Mouse (Mus musculus) embryo, embryonic 11 days (tissue): ENCODE measurements at regions not wholly inside any gene's neighbourhood (a gene's known extent, or its start where the extent isn't known, plus 50 kb on each side); places are given as distances from the start of the nearest gene placed in this dataset.

ENCODE experiments used
- DNase-seq: peaks from one replicate; pipeline ENCODE4 v3.0.0-alpha.2; 2015

GRCm38 (mm10) chr10:19187716-19188081, 168.6 kb upstream of the Olig3 start:
- DNase-seq: no peak

DNA sequence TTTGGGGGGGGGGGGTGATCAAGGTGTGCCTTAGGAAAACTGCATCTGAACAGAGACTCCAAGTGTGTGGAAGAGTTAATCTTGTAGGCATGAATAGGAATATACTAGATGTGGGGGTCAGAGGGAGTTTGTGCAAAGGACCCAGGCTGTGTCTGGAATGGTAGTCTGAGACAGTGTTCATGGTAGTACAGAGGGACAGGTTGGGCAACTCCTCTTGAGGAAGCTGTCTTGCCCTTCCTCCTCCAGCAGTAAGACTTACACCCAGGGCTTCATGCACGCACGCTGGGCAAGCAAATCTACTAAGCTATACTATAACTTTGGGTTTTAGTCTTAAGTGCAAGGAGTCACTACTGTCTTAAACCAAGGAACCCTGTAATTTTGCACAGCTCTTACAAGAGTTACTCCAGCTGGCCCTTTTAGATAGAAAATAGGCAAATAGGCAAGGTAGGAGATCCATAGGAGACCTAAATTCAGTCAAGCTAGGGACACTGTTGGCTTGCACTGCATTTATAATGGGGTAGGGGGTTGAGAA, 169.2 kb upstream of the Olig3 start:
- DNase-seq: no peak

- DNase-seq: peak; percentile 84
These were observed 170.3 kb upstream of the Olig3 start for GRCm38 (mm10) chr10:19185790-19186581.

GRCm38 (mm10) chr10:19184886-19185285, 169.4 kb upstream of the Tnfaip3 start:
- no peak for DNase-seq

DNA sequence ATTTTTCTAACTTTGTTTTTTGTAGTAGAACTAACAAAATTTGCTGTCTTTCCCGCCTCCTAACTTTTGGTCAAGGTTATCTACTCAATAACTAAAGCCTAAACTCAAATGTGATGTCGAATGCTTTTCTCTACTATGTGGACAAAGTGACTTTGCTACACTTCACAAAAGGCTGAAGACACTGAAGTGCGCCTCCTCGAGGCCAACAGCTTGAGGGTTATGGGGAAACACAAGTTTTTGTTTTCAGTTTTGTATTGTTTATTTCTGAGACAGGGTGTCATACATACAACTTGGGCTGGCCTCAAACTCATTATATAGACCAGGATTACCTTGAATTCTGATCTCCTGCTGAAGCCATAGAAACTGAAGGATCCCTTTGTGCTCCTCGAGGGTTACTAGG, 162.4 kb upstream of the Tnfaip3 start:
- DNase-seq: no peak

GRCm38 (mm10) chr10:19177414-19177813, 162.0 kb upstream of the Tnfaip3 start:
- DNase-seq: no peak

DNA sequence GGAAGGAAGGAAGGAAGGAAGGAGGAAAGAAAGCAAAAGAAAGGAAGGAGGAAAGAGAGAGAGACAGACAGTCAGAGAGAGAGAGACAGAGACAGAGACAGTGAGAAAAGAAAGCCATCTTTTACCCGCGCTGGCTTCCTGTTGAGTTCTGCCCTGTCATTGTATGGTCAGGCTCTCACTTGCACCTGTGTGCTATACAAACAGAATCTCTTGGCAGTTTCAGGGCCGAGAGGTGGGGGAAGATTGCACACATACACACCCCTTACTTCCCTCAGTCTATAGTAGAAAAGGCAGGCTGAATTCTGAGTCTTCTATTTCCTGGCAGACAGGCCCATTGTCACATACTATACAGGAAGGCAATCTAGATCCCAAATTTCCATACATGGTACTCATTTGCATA, 160.8 kb upstream of the Tnfaip3 start:
- DNase-seq: no peak

GRCm38 (mm10) chr10:19171834-19172233, 156.4 kb upstream of the Tnfaip3 start:
- no peak for DNase-seq

GRCm38 (mm10) chr10:19170596-19170995, 155.1 kb upstream of the Tnfaip3 start:
- DNase-seq: no peak

GRCm38 (mm10) chr10:19169272-19169671, 153.8 kb upstream of the Tnfaip3 start:
- no peak for DNase-seq

GRCm38 (mm10) chr10:19168362-19168761, 152.9 kb upstream of the Tnfaip3 start:
- DNase-seq: no peak

DNA sequence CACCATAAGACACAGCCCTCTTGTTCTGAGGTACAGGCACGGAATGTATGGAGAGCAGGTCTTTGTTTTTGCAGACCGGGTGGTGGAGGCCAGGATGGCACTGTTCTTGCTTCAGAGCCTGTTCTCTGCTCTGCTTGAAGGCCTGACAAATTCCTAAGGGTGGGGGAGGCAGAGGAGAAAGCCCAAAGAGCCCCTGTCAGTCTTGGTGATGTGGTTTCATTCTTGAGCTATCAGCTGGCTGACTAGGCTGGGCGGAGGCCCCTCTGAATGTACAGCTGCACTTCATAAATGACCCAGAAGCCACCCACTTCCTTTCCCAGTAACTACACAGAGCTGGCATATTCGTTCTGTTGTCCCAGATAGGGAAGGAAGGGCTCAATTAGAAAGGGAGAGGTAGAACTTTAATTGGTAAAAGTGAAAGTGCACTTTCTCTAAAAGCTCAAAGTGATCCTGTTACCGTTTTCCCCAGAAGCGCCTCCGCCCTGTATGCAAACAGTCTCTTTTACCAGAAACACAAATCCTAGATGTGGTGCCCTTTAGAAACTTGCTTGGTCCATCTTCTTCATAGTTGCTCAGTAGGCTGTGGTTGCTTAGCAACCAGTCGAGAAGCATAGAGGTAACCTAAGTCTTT, 152.3 kb upstream of the Tnfaip3 start:
- peak; percentile 56 for DNase-seq

DNA sequence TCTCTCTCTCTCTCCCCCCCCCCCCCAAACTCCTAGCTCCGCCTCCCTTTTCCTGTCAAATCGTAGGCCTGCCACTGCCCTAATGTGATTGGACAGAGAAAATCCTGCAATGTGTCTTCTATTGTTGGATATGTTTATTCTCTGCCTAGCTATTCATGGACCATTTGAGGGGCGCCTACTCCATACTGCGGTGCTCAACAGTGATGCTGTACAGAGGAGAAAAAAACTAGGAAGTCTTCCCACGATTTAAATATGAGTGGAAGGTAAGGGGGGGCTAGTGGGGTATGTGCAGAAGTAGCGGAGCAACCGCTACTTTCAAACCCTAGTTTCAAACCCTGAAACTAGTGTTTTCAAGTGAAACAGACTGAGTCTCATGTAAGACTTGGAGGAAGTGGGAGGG, 151.6 kb upstream of the Tnfaip3 start:
- no peak for DNase-seq

DNA sequence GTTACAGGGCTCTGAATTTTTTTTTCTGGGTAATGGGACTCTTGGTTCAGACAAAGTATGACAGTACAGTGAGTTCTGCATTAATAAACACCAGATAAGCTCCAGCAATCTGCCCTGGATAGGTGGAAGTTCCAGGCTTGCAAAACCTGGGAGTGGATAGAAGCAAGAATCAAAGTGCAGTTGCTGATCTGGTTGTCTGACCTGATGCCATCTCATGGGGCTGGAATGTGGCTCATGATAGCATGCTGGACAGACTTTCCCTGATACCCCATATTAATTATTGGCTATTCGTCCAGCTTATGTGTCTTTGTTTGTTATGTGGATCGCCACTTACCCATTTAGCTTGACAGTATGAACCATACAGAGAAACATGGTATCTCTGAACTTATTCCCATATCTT, 146.6 kb upstream of the Tnfaip3 start:
- no peak for DNase-seq

GRCm38 (mm10) chr10:19161149-19161548, 145.7 kb upstream of the Tnfaip3 start:
- DNase-seq: no peak

DNA sequence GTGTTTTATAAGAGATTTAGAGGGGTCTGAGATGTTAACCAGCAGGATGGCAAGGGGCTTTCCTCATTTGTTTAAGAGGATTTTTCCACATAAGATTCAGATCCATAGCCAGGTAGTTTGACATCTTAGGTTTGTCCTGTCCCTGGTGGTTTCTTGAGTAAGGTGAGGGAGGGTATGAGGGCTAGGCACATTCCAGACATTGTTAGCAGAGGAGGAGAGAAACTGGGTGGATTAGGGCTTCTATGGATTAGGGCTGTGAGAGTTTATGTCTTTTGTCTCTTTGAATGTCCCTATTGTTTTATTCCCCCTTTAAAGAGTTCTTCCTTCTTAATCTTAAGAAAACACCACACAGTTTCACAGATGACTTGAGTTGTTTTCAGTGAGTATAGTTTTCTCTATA, 138.6 kb upstream of the Tnfaip3 start:
- DNase-seq: no peak

DNA sequence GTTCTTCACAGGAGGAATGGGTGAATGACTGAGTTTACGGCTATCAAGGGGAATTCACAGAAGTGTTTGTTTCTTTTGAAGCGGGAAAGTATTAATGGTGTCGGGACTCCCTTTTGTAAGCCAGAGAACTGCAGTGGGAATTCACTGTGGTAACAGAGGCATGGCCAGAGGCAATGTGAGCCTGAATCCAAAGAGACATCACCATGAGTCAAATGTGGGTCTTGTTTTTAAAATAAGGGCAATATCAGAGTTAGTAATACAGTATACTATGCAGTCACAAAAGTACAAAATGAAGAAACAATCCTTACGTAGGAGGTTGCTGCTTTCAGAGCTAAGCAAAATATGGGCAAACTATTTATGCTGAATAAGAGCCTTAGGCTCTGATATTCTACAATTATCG, 137.3 kb upstream of the Tnfaip3 start:
- DNase-seq: no peak

DNA sequence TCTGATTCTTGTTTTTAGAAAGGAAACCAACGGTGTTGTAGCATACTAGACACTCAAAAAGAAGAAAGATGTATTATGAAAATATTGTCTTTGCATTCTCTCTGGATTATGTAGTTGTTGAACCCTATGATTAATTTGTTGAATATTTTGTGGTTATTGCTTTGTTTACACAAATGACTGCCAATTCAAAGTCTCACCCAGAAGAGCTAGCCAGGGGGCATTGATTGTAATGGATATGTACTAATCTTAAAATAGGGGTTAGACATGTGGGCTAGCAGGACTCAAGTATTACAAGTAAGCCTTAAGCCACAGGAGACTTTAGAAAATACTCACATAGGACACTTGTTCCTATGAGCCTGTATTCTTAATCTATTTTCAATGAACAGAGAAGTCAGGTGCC, 135.3 kb upstream of the Tnfaip3 start:
- no peak for DNase-seq

GRCm38 (mm10) chr10:19150005-19150404, 134.5 kb upstream of the Tnfaip3 start:
- DNase-seq: no peak

GRCm38 (mm10) chr10:19149196-19149869, 133.9 kb upstream of the Tnfaip3 start:
- DNase-seq: no peak

DNA sequence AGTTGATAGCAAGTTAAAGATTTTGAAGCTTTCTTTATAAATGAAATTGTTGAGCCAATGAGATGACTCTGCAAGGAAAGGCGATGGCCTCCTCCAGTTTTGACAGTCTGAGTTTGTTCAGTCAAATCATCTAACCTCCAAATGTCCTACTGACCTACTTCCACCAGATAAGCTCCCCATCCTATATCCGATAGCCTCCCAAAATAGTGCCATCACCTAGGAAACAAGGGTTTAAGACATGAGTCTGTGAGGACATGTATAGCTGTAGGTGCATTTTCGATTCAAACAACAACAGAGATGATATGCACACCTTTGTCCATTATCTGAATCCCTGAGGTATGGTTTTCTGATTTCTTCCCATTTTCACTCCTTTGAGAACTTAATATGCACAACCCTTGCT, 126.0 kb upstream of the Tnfaip3 start:
- DNase-seq: no peak

- DNase-seq: no peak
These were observed 125.2 kb upstream of the Tnfaip3 start for GRCm38 (mm10) chr10:19140628-19141027.

GRCm38 (mm10) chr10:19139234-19139633, 123.8 kb upstream of the Tnfaip3 start:
- DNase-seq: no peak

DNA sequence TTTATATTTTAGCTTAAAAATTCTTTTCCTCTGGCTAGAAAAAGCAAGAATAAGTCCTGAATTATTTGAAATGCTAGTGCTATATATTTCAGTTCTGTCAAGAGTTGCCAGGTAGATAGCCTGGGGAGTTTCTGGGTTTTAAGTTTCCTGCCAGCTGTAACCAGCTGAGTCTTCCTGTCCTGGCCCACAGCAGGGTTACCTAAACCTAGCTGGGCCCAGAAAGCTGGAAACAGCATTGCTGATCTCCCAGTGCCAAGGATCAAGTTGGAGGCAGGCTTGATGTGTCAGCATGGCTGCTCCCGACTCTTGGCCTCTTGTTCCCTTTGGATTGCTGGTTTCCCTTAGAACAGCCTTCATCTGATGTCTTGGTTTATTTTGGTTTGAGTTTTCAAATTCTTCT, 122.8 kb upstream of the Tnfaip3 start:
- no peak for DNase-seq
